Mouse (Mus musculus) embryonic facial prominence, embryonic 15.5 days (tissue): Measurements from ENCODE around the gene Hey2. TPM values are rescaled to one million over a fixed set of nuclear protein-coding genes. Genes with fewer than 3 reads are reported as not detected.

ENCODE experiments used
- ATAC-seq: fragments of 200-750 bp; cut with Nextera tagmentation; 2 replicates; pipeline ENCODE4 v1.8.0; 2017; ENCODE audit warnings: low read depth, moderate TSS enrichment; ENCODE audit not compliant: insufficient number of reproducible peaks, low FRiP score, low TSS enrichment
- H3K27ac ChIP-seq: fragments of 300-500 bp; sonication (generic); replicated peaks from 2 replicates; pipeline ENCODE4 v1.5.1; 2015; ENCODE audit warnings: mild to moderate bottlenecking, inconsistent platforms
- H3K27me3 ChIP-seq: fragments of 300-500 bp; sonication (generic); 2 replicates; pipeline ENCODE4 v1.6.1; 2015; ENCODE audit warnings: inconsistent platforms
- H3K36me3 ChIP-seq: fragments of 300-500 bp; sonication (generic); 2 replicates; pipeline ENCODE4 v1.6.1; 2015; ENCODE audit warnings: mild to moderate bottlenecking, inconsistent platforms
- H3K4me1 ChIP-seq: fragments of 300-500 bp; sonication (generic); 2 replicates; pipeline ENCODE4 v1.6.1; 2015; ENCODE audit warnings: inconsistent platforms
- H3K4me2 ChIP-seq: fragments of 300-500 bp; sonication (generic); replicated peaks from 2 replicates; pipeline ENCODE4 v1.6.1; 2015; ENCODE audit warnings: mild to moderate bottlenecking, inconsistent platforms
- H3K4me3 ChIP-seq: fragments of 300-500 bp; sonication (generic); replicated peaks from 2 replicates; pipeline ENCODE4 v1.5.1; 2015; ENCODE audit warnings: mild to moderate bottlenecking, inconsistent platforms
- H3K9ac ChIP-seq: fragments of 300-500 bp; sonication (generic); 2 replicates; pipeline ENCODE4 v1.6.1; 2015; ENCODE audit warnings: inconsistent platforms
- H3K9me3 ChIP-seq: fragments of 300-500 bp; sonication (generic); replicated peaks from 2 replicates; pipeline ENCODE4 v1.6.1; 2016; ENCODE audit warnings: inconsistent platforms
- WGBS: fragments of 180-500 bp; shearing (Covaris S2); methylation state at CpG from one replicate; pipeline ENCODE4 v1.1.7; 2015; 5-methylcytosine and 5-hydroxymethylcytosine counted together
- polyA plus RNA-seq: library from polyadenylated mRNA; unstranded; fragments of >200 nt; fragmentation: Nextera tagmentation; extraction: Ambion mirVana; gene quantifications from 2 replicates; pipeline ENCODE4 v1.2.1, GENCODE M21; 2015

Hey2 gene
- 6.4 and 7.1 TPM in 2 replicates for polyA plus RNA-seq

GRCm38 (mm10) chr10:30842643-30843437 is at the start of gene Hey2:
Hey2 (minus strand) TSS chr10:30842801.
- peak; percentile 98 for ATAC-seq
- Histone ChIP-seq H3K4me1 (peaks cover 18% of the 10 kb centered on the region), H3K27me3 (peaks cover 36% of the 10 kb centered on the region), H3K4me2 (peak within 1 kb of the TSS; percentile 80), H3K4me3 (peak within 1 kb of the TSS; percentile 61), H3K36me3 (no peaks in the 10 kb centered on the region), H3K27ac (peak within 1 kb of the TSS; percentile 48; the same call in 1 of the 2 replicates), H3K9me3 (no peaks in the 10 kb centered on the region), H3K9ac (peak within 1 kb of the TSS; percentile 12; the same call in 1 of the 2 replicates)
- WGBS, result under 1% methylated on average over 70 of the region's 70 CpGs

GRCm38 (mm10) chr10:30883085-30883760 is 40.6 kb upstream of the Hey2 start:
- no peaks in the 10 kb centered on the region for H3K4me1 ChIP-seq
- H3K4me2 ChIP-seq, result no peak overlapping the region
- ATAC-seq, result no peak
- no peaks in the 10 kb centered on the region for H3K27me3 ChIP-seq
- no peak overlapping the region for H3K27ac ChIP-seq
- no peak overlapping the region for H3K4me3 ChIP-seq
- H3K9ac ChIP-seq, result no peak overlapping the region
- 77% methylated on average over 4 of the region's 4 CpGs for whole genome bisulfite sequencing
- H3K9me3 ChIP-seq, result no peaks in the 10 kb centered on the region
- H3K36me3 ChIP-seq, result no peaks in the 10 kb centered on the region

- no peak overlapping the region for H3K4me2 ChIP-seq
- 89% methylated on average over 10 of the region's 10 CpGs for WGBS
Measured at GRCm38 (mm10) chr10:30881109-30881508, 38.5 kb upstream of the Hey2 start.

GRCm38 (mm10) chr10:30845101-30845825 is 2.7 kb upstream of the Hey2 start:
- 21% methylated on average over 13 of the region's 13 CpGs for WGBS
- Histone ChIP-seq H3K27me3 (peaks cover 36% of the 10 kb centered on the region), H3K9me3 (no peaks in the 10 kb centered on the region), H3K9ac (no peak overlapping the region), H3K4me1 (peaks cover 18% of the 10 kb centered on the region), H3K4me3 (no peak overlapping the region), H3K27ac (no peak overlapping the region), H3K36me3 (no peaks in the 10 kb centered on the region), H3K4me2 (no peak overlapping the region)
- no peak for ATAC-seq

More at GRCm38 (mm10) chr10:30881109-30881508, 38.5 kb upstream of the Hey2 start:
- Histone ChIP-seq H3K9ac (no peak overlapping the region), H3K27ac (no peak overlapping the region), H3K4me3 (no peak overlapping the region), H3K4me1 (no peaks in the 10 kb centered on the region), H3K36me3 (no peaks in the 10 kb centered on the region), H3K9me3 (no peaks in the 10 kb centered on the region), H3K27me3 (no peaks in the 10 kb centered on the region)
- ATAC-seq, result no peak

GRCm38 (mm10) chr10:30844191-30845010 is 1.8 kb upstream of the Hey2 start:
- no peak overlapping the region for H3K9ac ChIP-seq
- H3K4me3 ChIP-seq, result peak overlapping the region; percentile 61
- no peak for ATAC-seq
- H3K36me3 ChIP-seq, result no peaks in the 10 kb centered on the region
- WGBS, result 8% methylated on average over 30 of the region's 30 CpGs
- H3K9me3 ChIP-seq, result no peaks in the 10 kb centered on the region
- peak overlapping the region; percentile 48 for H3K27ac ChIP-seq
- H3K27me3 ChIP-seq, result peaks cover 36% of the 10 kb centered on the region
- peak overlapping the region; percentile 80 for H3K4me2 ChIP-seq
- H3K4me1 ChIP-seq, result peaks cover 18% of the 10 kb centered on the region

- no peaks in the 10 kb centered on the region for H3K9me3 ChIP-seq
- peak overlapping the region; percentile 48; the same call in 1 of the 2 replicates for H3K27ac ChIP-seq
- WGBS, result 1% methylated on average over 21 of the region's 21 CpGs
- peak overlapping the region; percentile 80 for H3K4me2 ChIP-seq
- no peak for ATAC-seq
- H3K9ac ChIP-seq, result peak overlapping the region; percentile 12; the same call in 1 of the 2 replicates
- no peaks in the 10 kb centered on the region for H3K36me3 ChIP-seq
- H3K4me1 ChIP-seq, result peaks cover 18% of the 10 kb centered on the region
- peak overlapping the region; percentile 61 for H3K4me3 ChIP-seq
- H3K27me3 ChIP-seq, result peaks cover 36% of the 10 kb centered on the region
Measured at GRCm38 (mm10) chr10:30843438-30844190, 1.0 kb upstream of the Hey2 start.

GRCm38 (mm10) chr10:30842228-30842627 is 373 bp downstream of the Hey2 start:
- WGBS, result under 1% methylated on average over 29 of the region's 29 CpGs
- peaks cover 36% of the 10 kb centered on the region for H3K27me3 ChIP-seq

GRCm38 (mm10) chr10:30840824-30841223 is 1.8 kb downstream of the Hey2 start:
- Histone ChIP-seq H3K4me3 (peak overlapping the region; percentile 61), H3K4me1 (peaks cover 18% of the 10 kb centered on the region), H3K27ac (no peak overlapping the region), H3K36me3 (no peaks in the 10 kb centered on the region), H3K9me3 (no peaks in the 10 kb centered on the region), H3K9ac (no peak overlapping the region), H3K4me2 (peak overlapping the region; percentile 21), H3K27me3 (peaks cover 23% of the 10 kb centered on the region)
- 71% methylated on average over 5 of the region's 5 CpGs for WGBS
- no peak for ATAC-seq

More at GRCm38 (mm10) chr10:30842228-30842627, 373 bp downstream of the Hey2 start:
- peak; percentile 43; the same call in 1 of the 2 replicates for ATAC-seq
- Histone ChIP-seq H3K9me3 (no peaks in the 10 kb centered on the region), H3K27ac (no peak overlapping the region), H3K4me1 (peaks cover 18% of the 10 kb centered on the region), H3K36me3 (no peaks in the 10 kb centered on the region), H3K9ac (0 out of 2 replicates have a peak overlapping the region, but pooled peaks have one; percentile 3), H3K4me2 (peak overlapping the region; percentile 80), H3K4me3 (peak overlapping the region; percentile 61)

- Histone ChIP-seq H3K9me3 (no peaks in the 10 kb centered on the region), H3K4me1 (0 out of 2 replicates have a peak, but pooled peaks cover 4% of the 10 kb centered on the region), H3K27ac (no peak overlapping the region), H3K4me2 (no peak overlapping the region), H3K27me3 (peaks cover 8% of the 10 kb centered on the region), H3K9ac (no peak overlapping the region), H3K36me3 (no peaks in the 10 kb centered on the region), H3K4me3 (no peak overlapping the region)
- no peak for ATAC-seq
- 5% methylated on average over 1 of the region's 1 CpGs for WGBS
Measured at GRCm38 (mm10) chr10:30838188-30838587, 4.4 kb downstream of the Hey2 start.

- 6% methylated on average over 1 of the region's 1 CpGs for WGBS
- Histone ChIP-seq H3K4me3 (no peak overlapping the region), H3K9ac (no peak overlapping the region), H3K27ac (no peak overlapping the region), H3K36me3 (no peaks in the 10 kb centered on the region), H3K9me3 (no peaks in the 10 kb centered on the region), H3K4me1 (no peaks in the 10 kb centered on the region), H3K4me2 (no peak overlapping the region), H3K27me3 (no peaks in the 10 kb centered on the region)
- ATAC-seq, result no peak
Measured at GRCm38 (mm10) chr10:30825049-30825448, 17.6 kb downstream of the Hey2 start.
